Mouse (Mus musculus): Measurements from ENCODE around the gene Gm40193. TPM values are rescaled to one million over a fixed set of nuclear protein-coding genes. Genes with fewer than 3 reads are reported as not detected.

The Gm40193 gene
- polyA plus RNA-seq, 1 experiment from 2014 or later = not detected

DNA sequence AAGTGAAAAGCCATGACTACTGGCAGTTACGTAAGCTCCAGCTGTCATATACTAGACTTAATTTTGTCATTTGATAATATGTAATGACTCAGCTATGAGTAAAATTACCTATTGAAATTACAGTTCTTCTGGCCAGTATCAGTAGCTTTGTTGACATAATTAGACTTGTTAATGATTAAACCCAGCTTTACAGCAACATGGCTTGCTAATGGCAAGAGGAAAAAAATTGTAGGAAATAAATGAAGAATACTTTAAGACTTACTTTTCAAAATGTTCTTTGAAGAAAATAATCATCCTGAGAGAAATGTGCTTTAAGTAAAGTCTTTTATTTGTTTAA, 32.3 kb downstream of the Gm40193 start:
- Histone ChIP-seq H3K9ac (no peak overlapping the region), H3K4me1 (peaks cover 10% of the 10 kb centered on the region), H3K36me3 (no peaks in the 10 kb centered on the region), H3K4me3 (no peak overlapping the region), H3K27ac (no peak overlapping the region), H3K9me3 (replicated peaks) (no peaks in the 10 kb centered on the region), H3K27me3 (replicated peaks) (peaks cover 19% of the 10 kb centered on the region; the same call in 1 of the 2 replicates), H3K4me2 (no peak overlapping the region)
- 87% methylated on average over 1 of the region's 1 CpGs for WGBS (ENCODE audit: insufficient replicate concordance)
- no peak for ATAC-seq

DNA sequence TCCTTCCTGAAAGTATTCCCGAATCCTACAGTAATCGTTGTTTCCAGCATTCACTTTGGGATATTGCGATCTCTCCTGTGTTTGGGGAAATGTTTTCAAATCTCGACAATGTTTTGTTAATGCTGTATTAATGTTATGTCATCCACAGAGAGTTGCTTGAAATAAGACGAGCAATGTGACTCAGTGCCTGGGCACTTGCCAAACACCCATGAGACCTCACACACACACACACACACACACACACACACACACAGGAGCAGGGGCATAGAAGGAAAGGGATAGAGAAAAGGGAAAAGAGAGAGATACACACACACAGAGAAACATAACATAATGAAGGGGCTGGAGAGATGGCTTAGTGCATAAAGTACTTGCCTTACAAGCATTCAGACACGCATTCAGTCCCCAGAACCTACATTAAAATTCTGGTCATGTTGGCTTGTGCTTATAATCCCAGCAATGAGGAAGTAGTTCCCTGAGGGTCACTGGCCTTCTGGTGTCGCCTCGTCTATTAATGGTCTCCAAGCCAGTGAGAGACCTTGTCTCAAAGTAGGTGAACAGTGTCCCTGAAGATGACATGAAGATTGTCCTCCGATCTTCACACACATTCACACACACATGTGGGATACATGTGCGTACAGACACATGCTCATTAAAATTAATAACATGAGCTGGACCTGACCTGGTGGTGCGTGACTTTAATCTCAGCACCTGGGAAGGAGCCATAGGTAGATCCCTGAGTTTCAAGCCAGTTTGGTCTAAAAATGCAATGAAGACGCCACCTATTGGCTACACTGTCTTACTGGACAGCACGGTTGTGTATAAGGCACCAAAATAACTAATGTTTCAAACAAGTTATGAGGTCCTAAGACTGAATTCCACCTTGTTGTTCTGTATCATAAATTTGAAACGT, 32.9 kb downstream of the Gm40193 start:
- H3K9ac ChIP-seq = no peak overlapping the region
- no peak for ATAC-seq
- peaks cover 4% of the 10 kb centered on the region for H3K4me1 ChIP-seq
- H3K4me3 ChIP-seq = no peak overlapping the region
- 61% methylated on average over 14 of the region's 14 CpGs for WGBS (ENCODE audit: insufficient replicate concordance)
- H3K9me3 ChIP-seq (replicated peaks) = no peaks in the 10 kb centered on the region
- H3K4me2 ChIP-seq = no peak overlapping the region
- H3K27me3 ChIP-seq (replicated peaks) = peaks cover 16% of the 10 kb centered on the region; the same call in 1 of the 2 replicates
- H3K27ac ChIP-seq = no peak overlapping the region
- no peaks in the 10 kb centered on the region for H3K36me3 ChIP-seq

DNA sequence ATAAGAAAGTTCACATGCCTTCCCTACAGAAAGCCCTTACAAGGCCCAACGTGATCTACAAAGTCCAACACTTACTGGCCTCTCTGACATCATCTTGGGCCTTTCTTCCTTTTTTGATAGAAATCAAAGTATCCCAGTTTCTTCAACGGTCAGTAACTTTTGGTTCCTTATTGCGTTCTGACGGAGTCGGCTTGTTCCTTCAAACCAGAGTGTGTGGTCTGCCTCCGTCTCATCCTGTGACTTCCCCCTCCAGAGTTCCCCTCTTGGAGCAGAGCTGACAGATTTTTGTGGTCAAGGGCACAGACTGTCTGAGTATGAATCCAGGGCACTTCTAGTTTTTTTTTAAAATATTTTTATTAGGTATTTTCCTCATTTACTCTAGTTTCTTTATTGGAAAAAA, 43.1 kb downstream of the Gm40193 start:
- ATAC-seq = no peak

DNA sequence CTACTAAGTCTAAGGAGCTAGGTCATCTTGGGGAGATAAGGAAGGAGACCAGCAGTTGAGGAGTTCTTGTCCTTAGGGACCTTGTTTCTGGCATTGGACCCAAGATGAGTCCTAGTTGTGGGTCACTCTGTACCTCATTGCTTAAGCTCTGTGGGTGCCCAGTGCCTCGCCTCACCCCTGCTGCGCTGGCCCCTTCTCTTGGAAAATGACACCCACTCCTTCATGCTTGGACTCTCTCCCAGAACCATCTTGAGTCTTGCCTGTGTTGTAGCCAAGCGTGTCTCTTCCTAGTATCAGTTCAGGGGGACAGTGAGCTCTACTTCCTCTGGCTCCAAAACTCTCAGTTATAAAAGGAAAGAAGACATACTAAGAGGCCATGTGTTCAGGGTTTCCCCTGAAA, 43.6 kb downstream of the Gm40193 start:
- Histone ChIP-seq H3K4me2 (no peak overlapping the region), H3K9ac (no peak overlapping the region), H3K36me3 (no peaks in the 10 kb centered on the region), H3K27me3 (replicated peaks) (peaks cover 5% of the 10 kb centered on the region; the same call in 1 of the 2 replicates), H3K9me3 (replicated peaks) (no peaks in the 10 kb centered on the region), H3K4me1 (no peaks in the 10 kb centered on the region), H3K4me3 (no peak overlapping the region), H3K27ac (no peak overlapping the region)
- WGBS (ENCODE audit: insufficient replicate concordance) = 70% methylated on average over 3 of the region's 3 CpGs
- ATAC-seq = no peak

More for the DNA sequence above, 43.1 kb downstream of the Gm40193 start:
- Histone ChIP-seq H3K9me3 (replicated peaks) (no peaks in the 10 kb centered on the region), H3K4me2 (no peak overlapping the region), H3K27ac (no peak overlapping the region), H3K9ac (no peak overlapping the region), H3K4me1 (no peaks in the 10 kb centered on the region), H3K36me3 (no peaks in the 10 kb centered on the region), H3K27me3 (replicated peaks) (peaks cover 5% of the 10 kb centered on the region; the same call in 1 of the 2 replicates), H3K4me3 (no peak overlapping the region)
- WGBS (ENCODE audit: insufficient replicate concordance) = 16% methylated on average over 6 of the region's 6 CpGs

DNA sequence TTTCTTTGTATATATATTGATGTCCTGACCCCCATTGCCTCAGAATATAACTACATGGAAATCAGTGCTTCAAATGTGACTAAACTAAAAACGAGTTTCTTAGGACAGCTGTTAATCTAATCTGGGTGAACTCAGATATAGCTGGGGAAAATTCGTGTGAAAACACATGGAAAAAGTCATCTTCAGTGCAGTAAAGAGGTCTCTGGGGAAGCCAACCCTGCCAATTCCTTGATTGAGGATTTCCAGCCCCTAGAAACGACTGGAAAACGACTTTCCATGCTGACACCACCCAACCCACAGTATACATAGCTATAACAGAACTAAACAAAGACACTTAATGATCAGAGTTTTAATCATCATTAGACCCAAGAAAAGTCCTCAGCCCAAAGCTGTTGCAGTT, 44.9 kb downstream of the Gm40193 start:
- Histone ChIP-seq H3K27ac (no peak overlapping the region), H3K9ac (no peak overlapping the region), H3K27me3 (replicated peaks) (peaks cover 5% of the 10 kb centered on the region; the same call in 1 of the 2 replicates), H3K4me1 (no peaks in the 10 kb centered on the region), H3K4me3 (no peak overlapping the region), H3K36me3 (no peaks in the 10 kb centered on the region), H3K9me3 (replicated peaks) (no peaks in the 10 kb centered on the region), H3K4me2 (no peak overlapping the region)
- 33% methylated on average over 4 of the region's 4 CpGs for WGBS (ENCODE audit: insufficient replicate concordance)
- ATAC-seq = no peak

DNA sequence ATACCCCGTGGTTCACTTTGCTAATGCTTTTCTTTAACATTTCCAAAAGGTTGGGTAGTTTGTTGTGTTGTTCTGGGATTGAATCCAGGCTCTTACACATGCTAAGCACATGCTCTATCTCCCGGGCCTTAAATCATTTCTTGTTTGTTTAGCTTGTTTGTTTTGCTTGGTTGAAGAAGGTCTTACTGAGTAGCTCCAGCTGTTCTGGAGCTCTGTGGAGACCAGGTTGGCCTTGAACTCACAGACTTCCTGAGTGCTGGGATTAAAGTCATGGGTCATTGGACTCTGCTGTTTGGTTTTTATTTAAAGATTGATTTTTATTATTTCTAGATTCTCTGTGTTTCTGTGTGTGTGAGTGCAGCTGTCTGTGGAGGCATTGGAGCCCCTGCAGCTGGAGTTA, 47.2 kb downstream of the Gm40193 start:
- Histone ChIP-seq H3K9ac (no peak overlapping the region), H3K36me3 (no peaks in the 10 kb centered on the region), H3K4me1 (no peaks in the 10 kb centered on the region), H3K9me3 (replicated peaks) (no peaks in the 10 kb centered on the region), H3K27me3 (replicated peaks) (0 out of 2 replicates have a peak, but pooled peaks cover 5% of the 10 kb centered on the region), H3K4me2 (no peak overlapping the region), H3K27ac (no peak overlapping the region), H3K4me3 (no peak overlapping the region)
- ATAC-seq = no peak
- 39% methylated on average over 2 of the region's 2 CpGs for WGBS (ENCODE audit: insufficient replicate concordance)

Other genes with a start within 250 kb of the Gm40193 start
- 0.12 and 0.20 TPM in 2 replicates for gene Alox12e, start 210.3 kb downstream of the Gm40193 start, polyA plus RNA-seq (2016; fragmentation: Nextera tagmentation; extraction: Ambion mirVana)
- gene Alox15, start 180.9 kb downstream of the Gm40193 start, polyA plus RNA-seq (2016; fragmentation: Nextera tagmentation; extraction: Ambion mirVana) = 0.88 and 1.9 TPM in 2 replicates
- gene Pelp1, start 122.9 kb downstream of the Gm40193 start, polyA plus RNA-seq (2016; fragmentation: Nextera tagmentation; extraction: Ambion mirVana) = 28.6 and 29.7 TPM in 2 replicates
- 17.9 and 22.5 TPM in 2 replicates for gene Arrb2, start 100.3 kb downstream of the Gm40193 start, polyA plus RNA-seq (2016; fragmentation: Nextera tagmentation; extraction: Ambion mirVana)
- 19.7 and 21.7 TPM in 2 replicates for gene Med11, start 81.0 kb downstream of the Gm40193 start, polyA plus RNA-seq (2016; fragmentation: Nextera tagmentation; extraction: Ambion mirVana)
- 0.12 and 0.23 TPM in 2 replicates for gene Zmynd15, start 73.5 kb downstream of the Gm40193 start, polyA plus RNA-seq (2016; fragmentation: Nextera tagmentation; extraction: Ambion mirVana)
- gene Cxcl16, start 73.0 kb downstream of the Gm40193 start, polyA plus RNA-seq (2016; fragmentation: Nextera tagmentation; extraction: Ambion mirVana) = 0.87 and 1.1 TPM in 2 replicates
- 2.8 and 2.9 TPM in 2 replicates for gene Tm4sf5, start 27.7 kb downstream of the Gm40193 start, polyA plus RNA-seq (2016; fragmentation: Nextera tagmentation; extraction: Ambion mirVana)
- gene Vmo1, start 18.3 kb downstream of the Gm40193 start, polyA plus RNA-seq (2016; fragmentation: Nextera tagmentation; extraction: Ambion mirVana) = 0.42 and 0.44 TPM in 2 replicates
- gene Gltpd2, start 13.7 kb downstream of the Gm40193 start, polyA plus RNA-seq (2016; fragmentation: Nextera tagmentation; extraction: Ambion mirVana) = 15.3 and 17.5 TPM in 2 replicates
- 415 and 437 TPM in 2 replicates for gene Psmb6, start 7.6 kb downstream of the Gm40193 start, polyA plus RNA-seq (2016; fragmentation: Nextera tagmentation; extraction: Ambion mirVana)
- 2.0 and 2.6 TPM in 2 replicates for gene Pld2, start 7.1 kb upstream of the Gm40193 start, polyA plus RNA-seq (2016; fragmentation: Nextera tagmentation; extraction: Ambion mirVana)
- 8.3 and 8.7 TPM in 2 replicates for gene Mink1, start 29.9 kb upstream of the Gm40193 start, polyA plus RNA-seq (2016; fragmentation: Nextera tagmentation; extraction: Ambion mirVana)
- not detected in 2 replicates for gene 4930544D05Rik, start 82.9 kb upstream of the Gm40193 start, polyA plus RNA-seq (2016; fragmentation: Nextera tagmentation; extraction: Ambion mirVana)
- gene Chrne, start 86.3 kb upstream of the Gm40193 start, polyA plus RNA-seq (2016; fragmentation: Nextera tagmentation; extraction: Ambion mirVana) = not detected in 2 replicates
- gene Gp1ba, start 106.2 kb upstream of the Gm40193 start, polyA plus RNA-seq (2016; fragmentation: Nextera tagmentation; extraction: Ambion mirVana) = 5.5 and 5.6 TPM in 2 replicates
- gene Rnf167, start 114.3 kb upstream of the Gm40193 start, polyA plus RNA-seq (2016; fragmentation: Nextera tagmentation; extraction: Ambion mirVana) = 73.6 and 86.1 TPM in 2 replicates
- 77.3 and 83.3 TPM in 2 replicates for gene Slc25a11, start 114.5 kb upstream of the Gm40193 start, polyA plus RNA-seq (2016; fragmentation: Nextera tagmentation; extraction: Ambion mirVana)
- gene Pfn1, start 121.7 kb upstream of the Gm40193 start, polyA plus RNA-seq (2016; fragmentation: Nextera tagmentation; extraction: Ambion mirVana) = 1,519 and 1,532 TPM in 2 replicates
- 6.7 and 7.6 TPM in 2 replicates for gene Eno3, start 124.3 kb upstream of the Gm40193 start, polyA plus RNA-seq (2016; fragmentation: Nextera tagmentation; extraction: Ambion mirVana)
- 76.8 and 84.5 TPM in 2 replicates for gene Spag7, start 136.5 kb upstream of the Gm40193 start, polyA plus RNA-seq (2016; fragmentation: Nextera tagmentation; extraction: Ambion mirVana)
- gene Camta2, start 155.2 kb upstream of the Gm40193 start, polyA plus RNA-seq (2016; fragmentation: Nextera tagmentation; extraction: Ambion mirVana) = 6.1 and 6.4 TPM in 2 replicates
- gene Inca1, start 167.2 kb upstream of the Gm40193 start, polyA plus RNA-seq (2016; fragmentation: Nextera tagmentation; extraction: Ambion mirVana) = 0.41 and 0.97 TPM in 2 replicates
- 1.0 and 1.1 TPM in 2 replicates for gene Kif1c, start 167.6 kb upstream of the Gm40193 start, polyA plus RNA-seq (2016; fragmentation: Nextera tagmentation; extraction: Ambion mirVana)
- 1.9 and 2.2 TPM in 2 replicates for gene Zfp3, start 231.3 kb upstream of the Gm40193 start, polyA plus RNA-seq (2016; fragmentation: Nextera tagmentation; extraction: Ambion mirVana)

Data from liver, embryonic 12.5 days (tissue).